In genomic region chr11:70001865-70002264, GRCm38 (mm10) we compare ENCODE assay signal across 8 mouse cellular contexts. TPM values are rescaled to one million over a fixed set of nuclear protein-coding genes. Genes with fewer than 3 reads are reported as not detected.
DNase-seq lines count a peak whose midpoint lies in the region; ATAC-seq and TF ChIP-seq lines count a peak whose summit lies in the region.

No protein-coding gene starts in this region.

- TF ChIP-seq CTCF in thymus, adult 2 months (IDR thresholded peaks at IDR 0.05; ENCODE audit: borderline replicate concordance, control insufficient read depth, extremely low read depth, insufficient read depth, low read length, poor library complexity) = no peak
- peak; percentile 76 for TF ChIP-seq CTCF in liver, postnatal 0 days (IDR thresholded peaks at IDR 0.05; ENCODE audit: low read depth)

- no peak for ATAC-seq in embryonic facial prominence, embryonic 11.5 days (replicated peaks; ENCODE audit: insufficient number of reproducible peaks, low FRiP score, low TSS enrichment, low read depth)
- no peak for ATAC-seq in hindbrain, embryonic 16.5 days
- no peak for ATAC-seq in liver, postnatal 0 days

- DNase-seq in thymus, adult 2 months = peak; percentile 63
- DNase-seq in thymus, adult 18-20 months = no peak
- peak; percentile 52 for DNase-seq in embryonic facial prominence, embryonic 11.5 days (ENCODE audit: low spot score)
- DNase-seq in liver, postnatal 0 days = peak; percentile 67
- DNase-seq in retina, embryonic 14.5 days (ENCODE audit: low spot score) = peak; percentile 69
- DNase-seq in layer of hippocampus, postnatal 36 days = no peak
- DNase-seq in frontal cortex, adult 2 months (ENCODE audit: extremely low spot score in 1 of 2, low spot score in 1 of 2) = no peak

- no peak for TF ChIP-seq EP300 in liver, postnatal 0 days (IDR thresholded peaks at IDR 0.05; ENCODE audit: low read depth)

- H3K27ac ChIP-seq in thymus, adult 2 months (ENCODE audit: control insufficient read depth, insufficient read depth, low read length) = no peak overlapping the region
- no peak overlapping the region for H3K27ac ChIP-seq in embryonic facial prominence, embryonic 11.5 days (replicated peaks; ENCODE audit: low read depth, low read length)
- H3K27ac ChIP-seq in hindbrain, embryonic 16.5 days (ENCODE audit: low read depth, low read length) = no peak overlapping the region
- H3K27ac ChIP-seq in liver, postnatal 0 days (ENCODE audit: low read depth) = no peak overlapping the region

- H3K36me3 ChIP-seq in thymus, adult 2 months (ENCODE audit: control insufficient read depth, insufficient read depth, low read length) = peaks cover 25% of the 10 kb centered on the region
- peaks cover 20% of the 10 kb centered on the region for H3K36me3 ChIP-seq in embryonic facial prominence, embryonic 11.5 days (replicated peaks; ENCODE audit: control insufficient read depth, insufficient read depth, low read depth, low read length)
- peaks cover 32% of the 10 kb centered on the region for H3K36me3 ChIP-seq in hindbrain, embryonic 16.5 days (ENCODE audit: control insufficient read depth, insufficient read depth, low read length)
- peaks cover 37% of the 10 kb centered on the region for H3K36me3 ChIP-seq in liver, postnatal 0 days (replicated peaks; ENCODE audit: insufficient read depth, low read length)

- no peak for TF ChIP-seq POLR2A in thymus, adult 2 months (IDR thresholded peaks at IDR 0.05; ENCODE audit: control insufficient read depth, extremely low read depth, insufficient read depth, low read length, poor library complexity)

- no peak overlapping the region for H3K9ac ChIP-seq in embryonic facial prominence, embryonic 11.5 days (replicated peaks; ENCODE audit: low read length)
- H3K9ac ChIP-seq in hindbrain, embryonic 16.5 days (ENCODE audit: low read depth, low read length) = no peak overlapping the region
- H3K9ac ChIP-seq in liver, postnatal 0 days (replicated peaks) = no peak overlapping the region

- no peaks in the 10 kb centered on the region for H3K27me3 ChIP-seq in thymus, adult 2 months (ENCODE audit: control insufficient read depth, insufficient read depth, low read length)
- no peaks in the 10 kb centered on the region for H3K27me3 ChIP-seq in embryonic facial prominence, embryonic 11.5 days (ENCODE audit: control insufficient read depth, insufficient read depth, low read length)
- H3K27me3 ChIP-seq in hindbrain, embryonic 16.5 days (replicated peaks; ENCODE audit: control insufficient read depth, insufficient read depth, low read length) = no peaks in the 10 kb centered on the region
- H3K27me3 ChIP-seq in liver, postnatal 0 days (ENCODE audit: insufficient read depth, low read length) = no peaks in the 10 kb centered on the region

- no peaks in the 10 kb centered on the region for H3K9me3 ChIP-seq in embryonic facial prominence, embryonic 11.5 days (replicated peaks; ENCODE audit: control insufficient read depth, low read length)
- H3K9me3 ChIP-seq in hindbrain, embryonic 16.5 days (ENCODE audit: control insufficient read depth, low read length) = no peaks in the 10 kb centered on the region
- H3K9me3 ChIP-seq in liver, postnatal 0 days (ENCODE audit: low read length) = no peaks in the 10 kb centered on the region

- peaks cover 24% of the 10 kb centered on the region for H3K4me1 ChIP-seq in thymus, adult 2 months (replicated peaks; ENCODE audit: control insufficient read depth, insufficient read depth, low read length)
- no peaks in the 10 kb centered on the region; the same call in 1 of the 2 replicates for H3K4me1 ChIP-seq in embryonic facial prominence, embryonic 11.5 days (ENCODE audit: control insufficient read depth, insufficient read depth, low read length)
- peaks cover 34% of the 10 kb centered on the region for H3K4me1 ChIP-seq in hindbrain, embryonic 16.5 days (ENCODE audit: control insufficient read depth, insufficient read depth, low read depth, low read length)
- H3K4me1 ChIP-seq in liver, postnatal 0 days (ENCODE audit: insufficient read depth) = peaks cover 25% of the 10 kb centered on the region

- H3K4me3 ChIP-seq in thymus, adult 2 months (ENCODE audit: control insufficient read depth, insufficient read depth, low read length) = no peak overlapping the region
- peak overlapping the region; percentile 85 for H3K4me3 ChIP-seq in embryonic facial prominence, embryonic 11.5 days (ENCODE audit: low read depth, low read length)
- H3K4me3 ChIP-seq in hindbrain, embryonic 16.5 days (ENCODE audit: low read length) = peak overlapping the region; percentile 75
- no peak overlapping the region for H3K4me3 ChIP-seq in liver, postnatal 0 days (ENCODE audit: low read depth, low read length)

- peak overlapping the region; percentile 47 for H3K4me2 ChIP-seq in embryonic facial prominence, embryonic 11.5 days (ENCODE audit: low read depth, low read length)
- H3K4me2 ChIP-seq in hindbrain, embryonic 16.5 days (ENCODE audit: low read length) = peak overlapping the region; percentile 95
- no peak overlapping the region for H3K4me2 ChIP-seq in liver, postnatal 0 days (ENCODE audit: low read depth, low read length)

RNA-seq across cellular contexts. Expression of gene Dvl2, which starts 1.5 kb away (rescaled TPM):
- 52.4 and 55.7 TPM in 2 replicates for polyA plus RNA-seq in thymus, adult 2 months (2012; rRNA removed)
- polyA plus RNA-seq in embryonic facial prominence, embryonic 11.5 days (2014; fragmentation: Nextera tagmentation; extraction: Ambion mirVana) = 34.9 and 35.7 TPM in 2 replicates
- polyA plus RNA-seq in hindbrain, embryonic 16.5 days (2015; fragmentation: Nextera tagmentation; extraction: Ambion mirVana) = 21.0 and 25.4 TPM in 2 replicates
- 2.7 and 3.4 TPM in 2 replicates for polyA plus RNA-seq in liver, postnatal 0 days (2015; fragmentation: Nextera tagmentation; extraction: Ambion mirVana)
- total RNA-seq in layer of hippocampus, postnatal 36 days (2021) = 10 to 100 TPM; 36.8 to 41.7 TPM
- polyA plus RNA-seq in frontal cortex, adult 2 months (2012; rRNA removed) = 34.9 and 35.3 TPM in 2 replicates

RNA-seq across cellular contexts. Expression of gene Phf23, which starts 6.3 kb away (rescaled TPM):
- polyA plus RNA-seq in thymus, adult 2 months (2012; rRNA removed) = 36.5 and 43.4 TPM in 2 replicates
- polyA plus RNA-seq in embryonic facial prominence, embryonic 11.5 days (2014; fragmentation: Nextera tagmentation; extraction: Ambion mirVana) = 57.7 and 58.0 TPM in 2 replicates
- 54.2 and 55.4 TPM in 2 replicates for polyA plus RNA-seq in hindbrain, embryonic 16.5 days (2015; fragmentation: Nextera tagmentation; extraction: Ambion mirVana)
- 19.5 and 25.5 TPM in 2 replicates for polyA plus RNA-seq in liver, postnatal 0 days (2015; fragmentation: Nextera tagmentation; extraction: Ambion mirVana)
- total RNA-seq in layer of hippocampus, postnatal 36 days (2021) = 10 to 100 TPM; 45.4 to 47.4 TPM
- polyA plus RNA-seq in frontal cortex, adult 2 months (2012; rRNA removed) = 38.9 and 42.2 TPM in 2 replicates

RNA-seq across cellular contexts. Expression of gene Gabarap, which starts 10.9 kb away (rescaled TPM):
- 270 and 395 TPM in 2 replicates for polyA plus RNA-seq in thymus, adult 2 months (2012; rRNA removed)
- polyA plus RNA-seq in embryonic facial prominence, embryonic 11.5 days (2014; fragmentation: Nextera tagmentation; extraction: Ambion mirVana) = 474 and 509 TPM in 2 replicates
- 576 and 581 TPM in 2 replicates for polyA plus RNA-seq in hindbrain, embryonic 16.5 days (2015; fragmentation: Nextera tagmentation; extraction: Ambion mirVana)
- 305 and 324 TPM in 2 replicates for polyA plus RNA-seq in liver, postnatal 0 days (2015; fragmentation: Nextera tagmentation; extraction: Ambion mirVana)
- 100 to 1,000 TPM; 232 to 236 TPM for total RNA-seq in layer of hippocampus, postnatal 36 days (2021)
- polyA plus RNA-seq in frontal cortex, adult 2 months (2012; rRNA removed) = 291 and 371 TPM in 2 replicates

RNA-seq across cellular contexts. Expression of gene Acadvl, which starts 13.3 kb away (rescaled TPM):
- polyA plus RNA-seq in thymus, adult 2 months (2012; rRNA removed) = 88.5 and 110 TPM in 2 replicates
- 54.2 and 57.6 TPM in 2 replicates for polyA plus RNA-seq in embryonic facial prominence, embryonic 11.5 days (2014; fragmentation: Nextera tagmentation; extraction: Ambion mirVana)
- 66.6 and 69.1 TPM in 2 replicates for polyA plus RNA-seq in hindbrain, embryonic 16.5 days (2015; fragmentation: Nextera tagmentation; extraction: Ambion mirVana)
- 345 and 367 TPM in 2 replicates for polyA plus RNA-seq in liver, postnatal 0 days (2015; fragmentation: Nextera tagmentation; extraction: Ambion mirVana)
- 10 to 100 TPM; 54.9 to 58.6 TPM for total RNA-seq in layer of hippocampus, postnatal 36 days (2021)
- polyA plus RNA-seq in frontal cortex, adult 2 months (2012; rRNA removed) = 69.8 and 74.0 TPM in 2 replicates

RNA-seq across cellular contexts. Expression of gene Dlg4, which starts 14.9 kb away (rescaled TPM):
- 71.7 and 72.1 TPM in 2 replicates for polyA plus RNA-seq in thymus, adult 2 months (2012; rRNA removed)
- 7.6 and 11.2 TPM in 2 replicates for polyA plus RNA-seq in embryonic facial prominence, embryonic 11.5 days (2014; fragmentation: Nextera tagmentation; extraction: Ambion mirVana)
- 23.1 and 23.4 TPM in 2 replicates for polyA plus RNA-seq in hindbrain, embryonic 16.5 days (2015; fragmentation: Nextera tagmentation; extraction: Ambion mirVana)
- 0.58 and 0.61 TPM in 2 replicates for polyA plus RNA-seq in liver, postnatal 0 days (2015; fragmentation: Nextera tagmentation; extraction: Ambion mirVana)
- 100 to 1,000 TPM; 888 to 914 TPM for total RNA-seq in layer of hippocampus, postnatal 36 days (2021)
- polyA plus RNA-seq in frontal cortex, adult 2 months (2012; rRNA removed) = 697 and 762 TPM in 2 replicates

Comparison
In these comparisons a context has a peak if more than half of its experiments do, and no peak if none do; other contexts are left out.
1. DNase-seq: peak in thymus, adult 2 months (single experiment), embryonic facial prominence, embryonic 11.5 days (single experiment), liver, postnatal 0 days (single experiment) and retina, embryonic 14.5 days (single experiment); none in thymus, adult 18-20 months (0 of 2), layer of hippocampus, postnatal 36 days (0 of 2) and frontal cortex, adult 2 months (0 of 2).
2. H3K4me3 ChIP-seq: peak in embryonic facial prominence, embryonic 11.5 days (single experiment) and hindbrain, embryonic 16.5 days (single experiment); none in thymus, adult 2 months (single experiment) and liver, postnatal 0 days (single experiment).